Mouse (Mus musculus) liver, embryonic 14.5 days (tissue): ENCODE results near the gene Shisa6. TPM values are rescaled to one million over a fixed set of nuclear protein-coding genes. Genes with fewer than 3 reads are reported as not detected.

Source experiments
- ATAC-seq: fragments of 200-750 bp; cut with Nextera tagmentation; 2 replicates; pipeline ENCODE4 v1.8.0; 2017; ENCODE audit warnings: moderate number of reproducible peaks, mild to moderate bottlenecking, moderate library complexity; ENCODE audit not compliant: insufficient read depth
- DNase-seq, 3 experiments: peaks; one replicate each; pipeline ENCODE4 v3.0.0-alpha.2; 2012 to 2013; ENCODE audit warnings: low read depth in 3 of 3, low spot score in 3 of 3
- H3K27ac ChIP-seq: fragments of 300-500 bp; sonication (generic); 2 replicates; pipeline ENCODE4 v1.5.1; 2014; ENCODE audit warnings: moderate library complexity, mild to moderate bottlenecking, control low read depth, inconsistent platforms
- H3K27me3 ChIP-seq: fragments of 300-500 bp; sonication (generic); 2 replicates; pipeline ENCODE4 v1.6.1; 2014; ENCODE audit warnings: mild to moderate bottlenecking, low read length, moderate library complexity; ENCODE audit not compliant: control insufficient read depth, insufficient read depth
- H3K36me3 ChIP-seq: fragments of 300-500 bp; sonication (generic); replicated peaks from 2 replicates; pipeline ENCODE4 v1.6.1; 2014; ENCODE audit warnings: low read depth; ENCODE audit not compliant: control insufficient read depth, insufficient read depth
- H3K4me1 ChIP-seq, 2 experiments: fragments of 200-500 bp in 1 of 2; fragments of 300-500 bp in 1 of 2; sonication (generic) in 1 of 2; replicated peaks; 2 replicates each; pipeline ENCODE4 v1.6.1; 2012 to 2014; ENCODE audit warnings: antibody characterized with exemption in 1 of 2, inconsistent platforms in 1 of 2, low read length in 1 of 2; ENCODE audit not compliant: control insufficient read depth in 2 of 2, insufficient read depth in 2 of 2
- H3K4me2 ChIP-seq: fragments of 300-500 bp; sonication (generic); 2 replicates; pipeline ENCODE4 v1.6.1; 2014; ENCODE audit warnings: low read depth, mild to moderate bottlenecking, control low read depth, moderate library complexity
- H3K4me3 ChIP-seq, 2 experiments: fragments of 200-500 bp in 1 of 2; fragments of 300-500 bp in 1 of 2; sonication (generic) in 1 of 2; 2 replicates each; pipeline ENCODE4 v1.5.1; 2012 to 2014; ENCODE audit warnings: low read depth in 2 of 2, low read length in 2 of 2, mild to moderate bottlenecking in 2 of 2, control low read depth in 1 of 2, inconsistent platforms in 1 of 2, moderate library complexity in 1 of 2; ENCODE audit not compliant: insufficient read depth in 1 of 2
- H3K9ac ChIP-seq: fragments of 300-500 bp; sonication (generic); replicated peaks from 2 replicates; pipeline ENCODE4 v1.6.1; 2014; ENCODE audit warnings: mild to moderate bottlenecking, control low read depth, moderate library complexity
- H3K9me3 ChIP-seq: fragments of 300-500 bp; sonication (generic); 2 replicates; pipeline ENCODE4 v1.6.1; 2016; ENCODE audit warnings: low read length, mixed read lengths; ENCODE audit not compliant: control insufficient read depth
- CTCF ChIP-seq: IDR thresholded peaks from 2 replicates; pipeline ENCODE4 v1.5.1; 2016; ENCODE audit warnings: antibody characterized with exemption, low read depth, control low read depth
- EP300 ChIP-seq: IDR thresholded peaks from 2 replicates; pipeline ENCODE4 v1.6.1; 2016; ENCODE audit warnings: antibody characterized with exemption, low read depth
- whole genome bisulfite sequencing: fragments of 180-500 bp; shearing (Covaris S2); extraction: QIAGEN DNeasy Blood & Tissue Kit; methylation state at CpG from one replicate; pipeline ENCODE4 v1.1.7; 2014; ENCODE audit not compliant: insufficient replicate concordance; 5-methylcytosine and 5-hydroxymethylcytosine counted together
- polyA plus RNA-seq, 2 experiments: library from polyadenylated mRNA; depleted of rRNA in 1 of 2; stranded (reverse) in 1 of 2; unstranded in 1 of 2; fragments of >200 nt; fragmentation: Nextera tagmentation in 1 of 2; extraction: Ambion mirVana in 1 of 2; gene quantifications; 2 replicates each; pipeline versions ENCODE4 v1.2.1 to v1.2.3; 2012 to 2014

The Shisa6 gene
- polyA plus RNA-seq, 2 experiments, result under 0.01 TPM; not detected in 1

DNA sequence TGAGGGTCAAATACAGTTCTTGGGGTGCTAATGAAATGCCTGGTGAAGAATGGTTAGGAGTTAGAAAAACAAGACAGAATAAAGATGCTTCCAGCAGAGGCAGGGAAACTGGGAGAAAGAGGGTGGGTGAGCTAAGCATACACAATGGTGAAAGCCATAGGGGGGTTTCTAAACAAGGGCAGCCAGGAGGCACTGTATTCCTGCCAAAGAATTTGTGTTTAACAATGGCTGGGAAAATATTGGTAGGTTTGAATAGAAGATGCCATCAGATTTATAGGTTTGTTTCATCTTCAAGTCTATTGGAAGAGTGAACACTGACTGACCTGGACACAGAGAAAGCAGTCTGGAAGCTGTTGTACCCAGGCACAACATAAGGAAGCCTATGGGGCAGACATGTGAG is 2.4 kb upstream of the Shisa6 start:
- Histone ChIP-seq H3K9me3 (no peaks in the 10 kb centered on the region), H3K36me3 (no peaks in the 10 kb centered on the region), H3K27me3 (peaks cover 48% of the 10 kb centered on the region), H3K4me1 (no peaks in the 10 kb centered on the region), H3K27ac (no peak overlapping the region), H3K9ac (no peak overlapping the region), H3K4me3 (no peak overlapping the region), H3K4me2 (no peak overlapping the region)
- DNase-seq (no peak), ATAC-seq (no peak)
- TF ChIP-seq EP300 (no peak), CTCF (no peak)

- Histone ChIP-seq H3K36me3 (no peaks in the 10 kb centered on the region), H3K4me2 (no peak overlapping the region), H3K27me3 (peaks cover 48% of the 10 kb centered on the region), H3K9me3 (no peaks in the 10 kb centered on the region), H3K4me3 (no peak overlapping the region), H3K9ac (no peak overlapping the region), H3K4me1 (no peaks in the 10 kb centered on the region), H3K27ac (no peak overlapping the region)
- DNase-seq, result no peak
- 1% methylated on average over 5 of the region's 5 CpGs for WGBS
- TF ChIP-seq CTCF, result no peak
- no peak for TF ChIP-seq EP300
- no peak for ATAC-seq
Measured at GRCm38 (mm10) chr11:66527343-66527742, 1.6 kb upstream of the Shisa6 start.

DNA sequence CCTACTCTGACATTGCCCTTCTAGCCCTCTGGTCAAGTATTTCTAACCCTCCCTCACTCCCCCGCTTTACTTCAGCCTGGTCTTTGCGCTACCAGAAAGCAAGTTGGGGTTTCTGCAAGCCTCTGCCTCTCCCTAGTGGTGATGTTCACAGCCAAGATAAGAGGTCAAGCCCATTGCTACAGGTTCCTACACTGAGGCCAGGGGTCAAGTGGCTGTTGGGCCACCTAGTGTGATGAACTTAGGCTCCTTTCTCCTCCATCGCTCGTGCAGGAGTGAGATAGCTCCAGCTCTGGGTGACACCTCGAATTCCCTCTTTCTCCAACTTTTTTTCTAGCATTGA is 1.2 kb upstream of the Shisa6 start:
- TF ChIP-seq CTCF (no peak), EP300 (no peak)
- Histone ChIP-seq H3K9ac (no peak overlapping the region), H3K4me3 (no peak overlapping the region), H3K9me3 (no peaks in the 10 kb centered on the region), H3K36me3 (no peaks in the 10 kb centered on the region), H3K27me3 (peaks cover 48% of the 10 kb centered on the region), H3K4me2 (no peak overlapping the region), H3K27ac (no peak overlapping the region), H3K4me1 (no peaks in the 10 kb centered on the region)
- WGBS, result 3% methylated on average over 5 of the region's 5 CpGs
- DNase-seq (no peak), ATAC-seq (no peak)

DNA sequence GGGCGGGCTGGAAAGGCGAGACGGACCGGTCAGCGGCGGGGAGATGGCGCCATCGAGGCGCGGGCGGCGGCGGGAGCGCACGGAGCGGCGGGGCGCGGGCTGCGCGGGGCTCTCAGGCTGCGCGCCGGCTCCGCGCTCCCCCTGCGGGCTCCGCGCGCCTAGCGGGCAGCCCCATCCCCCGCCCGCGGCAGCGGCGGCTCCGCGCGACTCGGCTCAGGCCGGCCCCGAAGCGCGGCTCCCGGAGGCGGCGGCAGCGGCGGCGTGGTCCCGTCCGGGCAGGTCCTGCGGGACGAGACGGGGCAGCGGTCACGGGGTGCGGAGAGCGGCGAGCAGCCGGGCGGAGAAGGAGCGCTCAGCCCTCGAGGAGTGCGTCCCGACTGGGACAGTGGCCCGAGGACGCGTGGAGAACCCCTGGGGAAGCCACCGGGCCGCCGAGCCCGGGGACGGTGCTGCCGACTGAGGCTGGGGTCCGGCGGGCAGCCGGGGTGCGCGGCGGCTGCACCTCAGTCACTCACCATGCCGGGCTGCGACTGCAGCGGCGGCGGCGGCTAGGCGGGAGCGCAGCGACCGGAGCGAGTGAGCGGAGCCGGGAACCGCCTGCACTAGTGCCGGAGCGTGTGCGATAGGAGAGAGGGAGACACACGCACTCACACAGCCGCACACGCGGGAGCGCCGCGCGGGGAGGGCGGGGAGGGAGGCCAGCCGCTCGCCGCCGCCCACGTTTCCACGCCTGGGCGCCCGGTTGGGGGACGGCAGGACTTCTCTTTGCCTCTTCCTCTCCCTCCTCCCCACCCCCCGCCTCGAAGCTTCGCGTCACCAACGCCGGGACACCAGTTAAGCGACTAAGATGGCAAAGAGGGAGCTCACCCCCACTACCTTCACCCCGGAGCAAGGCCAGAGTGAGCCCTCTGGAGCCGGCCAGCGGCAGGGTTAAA is 549 bp upstream of the Shisa6 start:
- ATAC-seq, result no peak
- WGBS, result 1% methylated on average over 92 of the region's 126 CpGs
- peaks cover 48% of the 10 kb centered on the region for H3K27me3 ChIP-seq

GRCm38 (mm10) chr11:66524251-66524650 is 1.5 kb downstream of the Shisa6 start:
- Histone ChIP-seq H3K27ac (no peak overlapping the region), H3K9me3 (no peaks in the 10 kb centered on the region), H3K36me3 (no peaks in the 10 kb centered on the region), H3K4me3 (no peak overlapping the region), H3K27me3 (peaks cover 48% of the 10 kb centered on the region), H3K4me2 (no peak overlapping the region), H3K4me1 (no peaks in the 10 kb centered on the region), H3K9ac (no peak overlapping the region)
- ATAC-seq (no peak), DNase-seq (no peak)
- 36% methylated on average over 4 of the region's 4 CpGs for WGBS
- TF ChIP-seq CTCF, result no peak
- no peak for TF ChIP-seq EP300

More for the DNA sequence above, 549 bp upstream of the Shisa6 start:
- H3K4me2 ChIP-seq, result peak overlapping the region; percentile 39
- TF ChIP-seq EP300 (no peak), CTCF (no peak)
- H3K9ac ChIP-seq, result no peak overlapping the region
- no peaks in the 10 kb centered on the region for H3K36me3 ChIP-seq
- H3K4me1 ChIP-seq, result no peaks in the 10 kb centered on the region
- no peak overlapping the region for H3K27ac ChIP-seq
- no peaks in the 10 kb centered on the region for H3K9me3 ChIP-seq
- peak overlapping the region in 1 of 2 experiments; percentile 27; a peak in 3 of 4 replicates for H3K4me3 ChIP-seq
- no peak for DNase-seq
